Mouse (Mus musculus): ENCODE measurements around the gene Epn3.

- no peak for TF ChIP-seq CTCF (IDR thresholded peaks at IDR 0.05; ENCODE audit: low read depth)
- TF ChIP-seq EP300 (IDR thresholded peaks at IDR 0.05; ENCODE audit: low read depth), result no peak
These were observed 17.0 kb downstream of the Epn3 start for GRCm38 (mm10) chr11:94482738-94483137.
